Mouse (Mus musculus) megakaryocyte, embryonic 14.5 days (primary cell): ENCODE measurements at regions not wholly inside any gene's neighbourhood (a gene's known extent, or its start where the extent isn't known, plus 50 kb on each side); places are given as distances from the start of the nearest gene placed in this dataset.

Experiments
- FLI1 ChIP-seq: IDR thresholded peaks from 2 replicates; pipeline ENCODE4 v1.6.1; 2012; ENCODE audit warnings: low read length, inconsistent platforms, mixed read lengths
- GATA1 ChIP-seq: IDR thresholded peaks from 3 replicates; pipeline ENCODE4 v1.6.1; 2012; ENCODE audit warnings: mixed read lengths, low read length, inconsistent platforms, borderline replicate concordance

DNA sequence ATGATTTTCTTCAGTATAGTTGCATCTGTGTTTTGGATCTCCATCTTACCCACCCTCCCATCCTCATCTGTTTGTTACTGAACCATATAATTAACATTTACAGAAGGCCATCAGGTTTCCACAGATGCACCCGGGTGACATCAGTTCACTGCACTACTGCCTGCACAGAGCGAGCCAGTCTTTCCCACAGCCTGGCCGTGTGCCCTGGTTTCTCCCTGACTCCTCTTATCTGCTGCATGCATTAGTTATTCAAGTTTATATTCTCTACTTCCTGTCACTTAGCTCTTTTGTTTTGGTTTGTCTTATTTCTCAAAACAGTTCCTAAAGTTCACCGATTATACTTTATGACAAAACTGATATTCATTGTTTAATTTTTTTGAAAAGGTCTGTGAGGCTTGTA is 113.1 kb upstream of the Adarb2 start:
- no peak for TF ChIP-seq GATA1
- no peak for TF ChIP-seq FLI1
